Mouse (Mus musculus) limb, embryonic 14.5 days (tissue): ENCODE measurements at regions not wholly inside any gene's neighbourhood (a gene's known extent, or its start where the extent isn't known, plus 50 kb on each side); places are given as distances from the start of the nearest gene placed in this dataset.

ENCODE experiments used
- ATAC-seq: fragments of 200-750 bp; cut with Nextera tagmentation; 2 replicates; pipeline ENCODE4 v1.8.0; 2017; ENCODE audit warnings: low read depth, moderate number of reproducible peaks, moderate TSS enrichment; ENCODE audit not compliant: low FRiP score
- DNase-seq: peaks from one replicate; pipeline ENCODE4 v3.0.0-alpha.2; 2015; ENCODE audit warnings: low spot score
- H3K27ac ChIP-seq: fragments of 300-500 bp; sonication (generic); replicated peaks from 2 replicates; pipeline ENCODE4 v1.5.1; 2014; ENCODE audit warnings: low read depth, mild to moderate bottlenecking, low read length, moderate library complexity, mixed read lengths
- H3K27me3 ChIP-seq: fragments of 300-500 bp; sonication (generic); 2 replicates; pipeline ENCODE4 v1.6.1; 2014; ENCODE audit warnings: low read length, mixed read lengths; ENCODE audit not compliant: control insufficient read depth, insufficient read depth
- H3K36me3 ChIP-seq: fragments of 300-500 bp; sonication (generic); 2 replicates; pipeline ENCODE4 v1.6.1; 2014; ENCODE audit warnings: mild to moderate bottlenecking, low read length, moderate library complexity, mixed read lengths; ENCODE audit not compliant: control insufficient read depth, insufficient read depth
- H3K4me1 ChIP-seq: fragments of 300-500 bp; sonication (generic); 2 replicates; pipeline ENCODE4 v1.6.1; 2014; ENCODE audit warnings: antibody characterized with exemption, low read length, mixed read lengths; ENCODE audit not compliant: control insufficient read depth, insufficient read depth
- H3K4me2 ChIP-seq: fragments of 300-500 bp; sonication (generic); replicated peaks from 2 replicates; pipeline ENCODE4 v1.6.1; 2014; ENCODE audit warnings: low read depth, mild to moderate bottlenecking, low read length, moderate library complexity; ENCODE audit not compliant: severe bottlenecking
- H3K4me3 ChIP-seq: fragments of 300-500 bp; sonication (generic); replicated peaks from 2 replicates; pipeline ENCODE4 v1.5.1; 2014; ENCODE audit warnings: low read length
- H3K9ac ChIP-seq: fragments of 300-500 bp; sonication (generic); 2 replicates; pipeline ENCODE4 v1.6.1; 2014; ENCODE audit warnings: mild to moderate bottlenecking, low read depth, low read length, moderate library complexity; ENCODE audit not compliant: severe bottlenecking
- H3K9me3 ChIP-seq: fragments of 300-500 bp; sonication (generic); 2 replicates; pipeline ENCODE4 v1.6.1; 2016; ENCODE audit warnings: low read length; ENCODE audit not compliant: control insufficient read depth
- POLR2A ChIP-seq: fragments of 200-500 bp; IDR thresholded peaks from 2 replicates; pipeline ENCODE4 v1.8.0; 2012; ENCODE audit warnings: inconsistent platforms, mild to moderate bottlenecking, moderate library complexity, borderline replicate concordance; ENCODE audit not compliant: insufficient read depth, insufficient read length; ENCODE audit errors: extremely low read depth
- WGBS: fragments of 180-500 bp; shearing (Covaris S2); extraction: QIAGEN DNeasy Blood & Tissue Kit; methylation state at CpG from one replicate; pipeline ENCODE4 v1.1.7; 2014; 5-methylcytosine and 5-hydroxymethylcytosine counted together

DNA sequence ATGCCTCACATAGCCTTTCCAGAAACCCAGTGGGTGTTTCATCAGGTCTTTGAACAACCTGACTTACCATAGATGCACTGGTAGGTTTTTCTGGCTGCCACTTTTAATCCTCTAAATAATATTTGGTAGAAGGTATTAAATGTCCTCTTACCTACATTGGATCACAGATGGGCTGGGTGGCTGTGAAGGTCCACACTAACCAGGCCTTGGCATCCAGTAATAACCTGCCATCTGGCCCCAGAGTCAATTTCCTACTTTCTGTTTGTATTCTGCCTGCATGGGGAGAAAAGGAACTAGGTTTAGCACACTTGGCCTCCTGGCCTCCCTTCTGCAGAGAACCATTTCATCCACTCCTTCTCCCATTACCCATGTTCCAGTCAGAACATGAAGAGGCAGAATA is 473.0 kb downstream of the Mettl4 start:
- no peaks in the 10 kb centered on the region for H3K27me3 ChIP-seq
- no peak for ATAC-seq
- H3K27ac ChIP-seq = no peak overlapping the region
- H3K4me2 ChIP-seq = no peak overlapping the region
- TF ChIP-seq POLR2A = no peak
- no peak for DNase-seq
- no peaks in the 10 kb centered on the region for H3K4me1 ChIP-seq
- H3K9me3 ChIP-seq = no peaks in the 10 kb centered on the region
- H3K36me3 ChIP-seq = no peaks in the 10 kb centered on the region
- no peak overlapping the region for H3K4me3 ChIP-seq
- H3K9ac ChIP-seq = no peak overlapping the region

DNA sequence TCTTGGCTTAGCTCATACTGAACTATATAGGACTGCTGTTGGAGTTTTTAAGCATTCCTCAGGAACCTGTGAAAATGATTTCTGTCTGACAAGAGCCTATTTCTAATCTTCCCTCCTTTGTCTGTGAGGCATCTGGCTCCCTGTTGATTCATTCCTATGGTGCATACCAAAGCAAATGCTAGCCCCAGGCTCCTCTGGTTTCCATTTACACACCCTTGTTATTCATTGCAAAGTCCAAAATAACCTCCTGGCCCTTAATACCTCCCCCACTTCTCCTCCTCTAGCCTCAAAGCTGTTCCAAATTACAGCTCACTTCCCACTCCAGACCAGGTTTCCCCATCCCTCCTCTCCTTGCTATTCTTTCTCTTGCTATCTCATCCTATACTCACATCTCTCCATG is 480.1 kb downstream of the Mettl4 start:
- 0 out of 2 replicates have a peak, but pooled peaks have one; percentile 50 for ATAC-seq
- Histone ChIP-seq H3K36me3 (no peaks in the 10 kb centered on the region), H3K27me3 (no peaks in the 10 kb centered on the region), H3K9me3 (no peaks in the 10 kb centered on the region), H3K27ac (no peak overlapping the region), H3K9ac (no peak overlapping the region), H3K4me1 (no peaks in the 10 kb centered on the region), H3K4me3 (no peak overlapping the region), H3K4me2 (no peak overlapping the region)
- TF ChIP-seq POLR2A = no peak
- DNase-seq = peak; percentile 53

DNA sequence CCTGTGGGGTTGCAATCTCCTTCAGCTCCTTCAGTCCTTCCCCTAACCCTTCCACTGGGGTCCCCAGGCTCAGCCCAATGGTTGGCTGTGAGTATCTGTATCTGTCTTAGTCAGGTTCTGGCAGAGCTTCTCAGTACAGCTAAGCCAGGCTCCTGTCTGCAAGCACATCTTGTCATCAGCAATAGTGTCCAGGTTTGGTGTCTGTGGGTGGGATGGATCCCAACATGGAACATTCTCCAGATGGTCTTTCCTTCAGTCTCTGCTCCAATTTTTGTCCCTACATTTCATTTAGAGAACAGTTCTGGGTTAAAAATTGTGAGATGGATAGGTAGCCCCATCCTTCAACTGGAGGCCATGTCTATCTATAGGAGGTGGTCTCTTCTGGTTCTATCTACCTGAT is 494.2 kb downstream of the Mettl4 start:
- Histone ChIP-seq H3K4me3 (no peak overlapping the region), H3K4me2 (no peak overlapping the region), H3K4me1 (no peaks in the 10 kb centered on the region), H3K9ac (no peak overlapping the region), H3K27me3 (no peaks in the 10 kb centered on the region), H3K27ac (no peak overlapping the region), H3K9me3 (no peaks in the 10 kb centered on the region), H3K36me3 (no peaks in the 10 kb centered on the region)
- DNase-seq (no peak), ATAC-seq (no peak)
- TF ChIP-seq POLR2A = no peak

DNA sequence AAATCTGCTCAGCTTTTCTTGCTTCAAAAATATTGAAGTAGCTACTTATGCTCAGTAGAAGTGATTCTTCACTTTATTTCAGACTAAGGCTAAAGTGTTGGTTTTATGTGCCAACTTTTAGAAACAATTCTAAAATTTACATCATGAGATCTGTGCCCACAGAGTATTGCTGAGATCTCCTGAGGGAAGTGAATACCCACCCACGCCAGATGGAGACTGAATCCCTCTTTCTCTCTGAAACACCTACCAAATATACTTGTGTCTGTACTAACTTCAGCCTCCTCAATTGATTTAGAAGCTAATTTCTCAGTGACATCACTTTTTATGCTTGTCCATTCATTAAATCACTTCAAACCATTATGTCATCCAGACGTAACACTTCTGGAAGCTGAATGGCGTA is 495.0 kb downstream of the Mettl4 start:
- ATAC-seq = no peak
- H3K4me1 ChIP-seq = no peaks in the 10 kb centered on the region
- no peaks in the 10 kb centered on the region for H3K36me3 ChIP-seq
- DNase-seq = no peak
- no peaks in the 10 kb centered on the region for H3K27me3 ChIP-seq
- no peak overlapping the region for H3K4me3 ChIP-seq
- no peak overlapping the region for H3K27ac ChIP-seq
- TF ChIP-seq POLR2A = no peak
- WGBS = 83% methylated on average over 3 of the region's 3 CpGs
- no peak overlapping the region for H3K4me2 ChIP-seq
- no peak overlapping the region for H3K9ac ChIP-seq
- H3K9me3 ChIP-seq = no peaks in the 10 kb centered on the region

DNA sequence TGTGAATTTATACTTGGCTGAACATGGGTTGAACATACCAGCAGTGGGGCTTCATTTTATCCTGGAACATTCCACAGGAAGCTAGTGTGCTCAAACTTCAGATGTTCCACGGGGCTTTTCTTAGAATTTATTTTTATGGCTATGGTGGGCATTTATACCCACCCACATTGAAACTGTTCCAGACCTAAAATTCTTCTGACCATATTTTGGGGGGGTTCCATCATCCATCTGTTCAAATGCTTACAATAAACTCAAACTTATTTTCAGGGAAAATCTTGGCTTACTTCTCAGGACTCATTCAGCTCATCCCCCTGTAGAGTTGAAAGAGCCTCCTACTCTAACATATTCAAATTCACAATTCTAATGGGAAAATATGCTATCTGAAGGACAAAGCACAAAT is 506.0 kb downstream of the Mettl4 start:
- Histone ChIP-seq H3K4me2 (no peak overlapping the region), H3K36me3 (no peaks in the 10 kb centered on the region), H3K9ac (no peak overlapping the region), H3K27ac (no peak overlapping the region), H3K27me3 (no peaks in the 10 kb centered on the region), H3K4me1 (no peaks in the 10 kb centered on the region), H3K9me3 (no peaks in the 10 kb centered on the region), H3K4me3 (no peak overlapping the region)
- no peak for DNase-seq
- no peak for TF ChIP-seq POLR2A
- WGBS = 54% methylated on average over 1 of the region's 1 CpGs
- no peak for ATAC-seq

DNA sequence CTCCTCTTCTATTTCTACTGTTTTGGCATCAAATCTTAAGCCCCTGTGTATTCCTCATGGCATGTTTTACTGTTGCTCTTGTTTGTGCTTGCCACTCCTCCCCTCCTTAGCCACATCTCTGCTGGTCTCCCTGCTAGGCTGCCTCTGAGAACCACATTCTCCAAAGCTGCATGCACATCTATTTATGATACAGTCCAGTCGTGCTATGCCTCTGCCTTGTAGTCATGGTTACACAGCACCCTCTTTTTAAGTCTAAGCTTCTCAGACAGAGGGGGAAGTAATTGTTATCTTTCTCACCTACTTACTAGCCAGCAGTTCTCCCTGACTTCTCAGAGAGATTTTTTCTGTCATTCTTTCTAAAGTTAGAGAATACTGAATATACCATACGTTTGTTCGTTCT is 523.7 kb downstream of the Mettl4 start:
- DNase-seq (no peak), ATAC-seq (no peak)
- WGBS = 61% methylated on average over 3 of the region's 3 CpGs
- no peak overlapping the region for H3K27ac ChIP-seq
- no peak overlapping the region for H3K4me2 ChIP-seq
- H3K4me1 ChIP-seq = no peaks in the 10 kb centered on the region
- no peak overlapping the region for H3K9ac ChIP-seq
- no peak for TF ChIP-seq POLR2A
- no peaks in the 10 kb centered on the region for H3K27me3 ChIP-seq
- no peaks in the 10 kb centered on the region for H3K36me3 ChIP-seq
- no peak overlapping the region for H3K4me3 ChIP-seq
- no peaks in the 10 kb centered on the region for H3K9me3 ChIP-seq
